Mouse (Mus musculus) forebrain, embryonic 16.5 days (tissue): ENCODE data around the gene Rnf11. TPM values are rescaled to one million over a fixed set of nuclear protein-coding genes. Genes with fewer than 3 reads are reported as not detected.

Experiments used
- ATAC-seq: fragments of 200-750 bp; cut with Nextera tagmentation; 2 replicates; pipeline ENCODE4 v1.8.0; 2017; ENCODE audit warnings: mild to moderate bottlenecking, moderate library complexity
- H3K27ac ChIP-seq: fragments of 300-500 bp; sonication (generic); 2 replicates; pipeline ENCODE4 v1.5.1; 2014; ENCODE audit warnings: low read length, control low read depth
- H3K27me3 ChIP-seq: fragments of 300-500 bp; sonication (generic); replicated peaks from 2 replicates; pipeline ENCODE4 v1.6.1; 2014; ENCODE audit warnings: low read length; ENCODE audit not compliant: control insufficient read depth, insufficient read depth
- H3K36me3 ChIP-seq: fragments of 300-500 bp; sonication (generic); 2 replicates; pipeline ENCODE4 v1.6.1; 2014; ENCODE audit not compliant: control insufficient read depth, insufficient read depth
- H3K4me1 ChIP-seq: fragments of 300-500 bp; sonication (generic); replicated peaks from 2 replicates; pipeline ENCODE4 v1.6.1; 2014; ENCODE audit warnings: low read length; ENCODE audit not compliant: control insufficient read depth, insufficient read depth
- H3K4me2 ChIP-seq: fragments of 300-500 bp; sonication (generic); 2 replicates; pipeline ENCODE4 v1.6.1; 2014; ENCODE audit warnings: mild to moderate bottlenecking, low read length, control low read depth
- H3K4me3 ChIP-seq: fragments of 300-500 bp; sonication (generic); replicated peaks from 2 replicates; pipeline ENCODE4 v1.5.1; 2014; ENCODE audit warnings: mild to moderate bottlenecking, low read length, control low read depth
- H3K9ac ChIP-seq: fragments of 300-500 bp; sonication (generic); replicated peaks from 2 replicates; pipeline ENCODE4 v1.6.1; 2014; ENCODE audit warnings: low read depth, low read length, control low read depth
- H3K9me3 ChIP-seq: fragments of 300-500 bp; sonication (generic); 2 replicates; pipeline ENCODE4 v1.6.1; 2016; ENCODE audit warnings: low read length; ENCODE audit not compliant: control insufficient read depth
- WGBS: fragments of 180-500 bp; shearing (Covaris S2); extraction: QIAGEN DNeasy Blood & Tissue Kit; methylation state at CpG from one replicate; pipeline ENCODE4 v1.1.7; 2014; 5-methylcytosine and 5-hydroxymethylcytosine counted together
- polyA plus RNA-seq: library from polyadenylated mRNA; unstranded; fragments of >200 nt; fragmentation: Nextera tagmentation; extraction: Ambion mirVana; gene quantifications from 2 replicates; pipeline ENCODE4 v1.2.1, GENCODE M21; 2015

Gene Rnf11
- polyA plus RNA-seq: 53.2 and 65.6 TPM in 2 replicates

DNA sequence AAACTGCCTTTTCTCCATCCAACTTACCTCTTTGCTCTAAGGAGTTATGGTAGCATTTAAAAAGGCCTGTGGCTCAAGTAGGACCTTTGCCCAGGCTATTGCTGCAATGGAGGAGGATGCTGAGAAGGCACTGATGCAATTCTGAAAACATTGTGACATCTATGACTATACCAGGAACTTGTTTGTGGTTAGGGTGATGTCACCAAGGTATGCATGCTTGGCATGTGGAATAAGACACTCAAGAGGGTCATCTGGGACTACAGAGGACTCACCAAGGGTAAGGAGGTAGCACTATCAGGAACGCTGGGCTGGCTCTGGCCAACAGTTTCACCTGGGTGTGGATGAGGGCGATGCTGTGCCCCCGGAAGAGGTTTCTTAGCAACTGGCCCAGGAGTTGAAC, at the start of gene Rnf11:
Gene Rnf11, minus strand, starts transcription at position 108 of the 400 bp plus-strand sequence.
- WGBS: 83% methylated on average over 3 of the region's 3 CpGs

DNA sequence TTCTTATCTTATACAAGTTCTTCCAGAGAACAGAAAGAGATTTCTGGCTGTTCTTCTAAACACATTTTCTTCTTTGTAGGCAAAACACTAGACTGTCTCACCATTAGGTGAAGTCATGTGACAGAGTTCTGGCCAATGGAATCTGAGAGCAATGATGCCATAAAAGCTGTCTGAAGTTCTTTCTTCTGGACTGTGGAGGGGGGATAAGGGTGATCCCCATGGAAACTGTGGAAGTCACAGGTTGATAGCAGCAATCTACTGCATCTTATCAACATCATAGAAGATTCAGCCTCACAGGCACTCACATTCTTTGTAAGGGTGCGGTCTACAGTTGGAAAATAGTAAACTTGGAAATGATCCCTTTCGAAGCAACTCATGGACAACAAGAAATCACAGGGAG, 46.6 kb upstream of the Rnf11 start, which contains the start of gene 4930522H14Rik:
Gene 4930522H14Rik, minus strand, starts transcription at position 187 of the 400 bp plus-strand sequence.
- no peaks in the 10 kb centered on the region for H3K27me3 ChIP-seq
- no peaks in the 10 kb centered on the region for H3K36me3 ChIP-seq
- H3K4me1 ChIP-seq: peaks cover 4% of the 10 kb centered on the region; the same call in 1 of the 2 replicates
- H3K9me3 ChIP-seq: no peaks in the 10 kb centered on the region
- H3K27ac ChIP-seq: no peak within 1 kb of the TSS
- no peak for ATAC-seq
- H3K9ac ChIP-seq: no peak within 1 kb of the TSS
- 99% methylated on average over 2 of the region's 2 CpGs for WGBS
- H3K4me2 ChIP-seq: peak within 1 kb of the TSS; percentile 13; the same call in 1 of the 2 replicates
- no peak within 1 kb of the TSS for H3K4me3 ChIP-seq

More for the DNA sequence above, at the start of gene Rnf11:
- H3K4me2 ChIP-seq: no peak within 1 kb of the TSS
- H3K9me3 ChIP-seq: no peaks in the 10 kb centered on the region
- no peaks in the 10 kb centered on the region for H3K36me3 ChIP-seq
- H3K27ac ChIP-seq: no peak within 1 kb of the TSS
- H3K4me1 ChIP-seq: no peaks in the 10 kb centered on the region
- H3K9ac ChIP-seq: no peak within 1 kb of the TSS
- no peak for ATAC-seq
- no peaks in the 10 kb centered on the region for H3K27me3 ChIP-seq
- H3K4me3 ChIP-seq: no peak within 1 kb of the TSS

- Histone ChIP-seq H3K9ac (no peak overlapping the region), H3K27me3 (no peaks in the 10 kb centered on the region), H3K27ac (no peak overlapping the region), H3K4me1 (peaks cover 4% of the 10 kb centered on the region; the same call in 1 of the 2 replicates), H3K4me2 (peak overlapping the region; percentile 13; the same call in 1 of the 2 replicates), H3K36me3 (no peaks in the 10 kb centered on the region), H3K9me3 (no peaks in the 10 kb centered on the region), H3K4me3 (no peak overlapping the region)
- ATAC-seq: no peak
- 14% methylated on average over 15 of the region's 15 CpGs for WGBS
These were observed 45.8 kb upstream of the Rnf11 start for GRCm38 (mm10) chr4:109530245-109530816.

DNA sequence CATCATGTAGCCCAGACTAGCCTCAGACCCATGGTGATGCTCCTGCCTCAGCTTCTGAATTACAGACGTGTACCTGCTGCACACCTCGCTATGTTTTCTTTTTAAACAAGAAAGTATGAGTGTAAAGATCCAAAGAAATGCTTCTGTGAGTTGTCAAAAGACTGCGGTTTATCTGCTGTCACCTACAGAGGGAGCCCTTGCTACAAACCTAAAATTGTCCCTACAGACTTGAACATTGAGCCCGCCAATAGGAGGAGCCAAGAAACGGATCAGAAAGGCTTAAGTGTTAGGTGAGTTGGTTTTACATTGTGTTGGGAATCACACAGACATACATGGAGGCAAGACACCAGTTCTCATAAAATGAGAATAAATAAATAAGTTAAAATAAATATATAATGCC, 20.4 kb upstream of the Rnf11 start:
- Histone ChIP-seq H3K27me3 (no peaks in the 10 kb centered on the region), H3K4me2 (no peak overlapping the region), H3K36me3 (no peaks in the 10 kb centered on the region), H3K27ac (no peak overlapping the region), H3K9ac (no peak overlapping the region), H3K9me3 (no peaks in the 10 kb centered on the region), H3K4me1 (no peaks in the 10 kb centered on the region), H3K4me3 (no peak overlapping the region)
- ATAC-seq: no peak
- WGBS: 3% methylated on average over 5 of the region's 5 CpGs

- H3K4me1 ChIP-seq: no peaks in the 10 kb centered on the region
- H3K36me3 ChIP-seq: no peaks in the 10 kb centered on the region
- 87% methylated on average over 11 of the region's 11 CpGs for WGBS
- no peak overlapping the region for H3K27ac ChIP-seq
- no peak for ATAC-seq
- no peak overlapping the region for H3K9ac ChIP-seq
- H3K9me3 ChIP-seq: no peaks in the 10 kb centered on the region
- H3K4me2 ChIP-seq: no peak overlapping the region
- H3K27me3 ChIP-seq: no peaks in the 10 kb centered on the region
- H3K4me3 ChIP-seq: no peak overlapping the region
These were observed 13.9 kb upstream of the Rnf11 start for GRCm38 (mm10) chr4:109498476-109498875.

GRCm38 (mm10) chr4:109493581-109493980, 9.1 kb upstream of the Rnf11 start:
- no peak overlapping the region for H3K9ac ChIP-seq
- no peak for ATAC-seq

DNA sequence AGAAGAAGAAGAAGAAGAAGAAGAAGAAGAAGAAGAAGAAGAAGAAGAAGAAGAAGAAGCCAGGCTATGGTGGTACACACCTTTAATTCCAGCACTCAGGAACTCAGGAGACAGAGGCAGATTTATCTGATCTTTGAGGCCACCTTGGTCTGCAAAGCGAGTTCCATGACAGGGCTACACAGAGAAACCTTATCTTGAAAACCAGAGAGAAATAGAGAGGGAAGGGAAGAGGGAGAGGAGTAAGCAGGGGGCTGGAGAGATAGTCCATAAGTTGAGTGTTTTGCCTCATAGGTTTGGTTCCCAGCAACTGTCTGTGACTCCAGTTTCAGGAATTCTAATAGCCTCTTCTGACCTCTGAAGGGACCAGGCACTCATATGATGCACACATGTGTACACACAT, 4.3 kb upstream of the Rnf11 start:
- Histone ChIP-seq H3K4me2 (no peak overlapping the region), H3K9me3 (peaks cover 3% of the 10 kb centered on the region; the same call in 1 of the 2 replicates), H3K27me3 (no peaks in the 10 kb centered on the region), H3K9ac (no peak overlapping the region), H3K27ac (no peak overlapping the region), H3K36me3 (no peaks in the 10 kb centered on the region), H3K4me1 (no peaks in the 10 kb centered on the region), H3K4me3 (no peak overlapping the region)
- no peak for ATAC-seq
- 82% methylated on average over 1 of the region's 1 CpGs for WGBS

More at GRCm38 (mm10) chr4:109493581-109493980, 9.1 kb upstream of the Rnf11 start:
- H3K27me3 ChIP-seq: no peaks in the 10 kb centered on the region
- no peak overlapping the region for H3K4me2 ChIP-seq
- no peaks in the 10 kb centered on the region for H3K36me3 ChIP-seq
- peaks cover 3% of the 10 kb centered on the region; the same call in 1 of the 2 replicates for H3K9me3 ChIP-seq
- no peak overlapping the region for H3K4me3 ChIP-seq
- H3K27ac ChIP-seq: no peak overlapping the region
- H3K4me1 ChIP-seq: no peaks in the 10 kb centered on the region

DNA sequence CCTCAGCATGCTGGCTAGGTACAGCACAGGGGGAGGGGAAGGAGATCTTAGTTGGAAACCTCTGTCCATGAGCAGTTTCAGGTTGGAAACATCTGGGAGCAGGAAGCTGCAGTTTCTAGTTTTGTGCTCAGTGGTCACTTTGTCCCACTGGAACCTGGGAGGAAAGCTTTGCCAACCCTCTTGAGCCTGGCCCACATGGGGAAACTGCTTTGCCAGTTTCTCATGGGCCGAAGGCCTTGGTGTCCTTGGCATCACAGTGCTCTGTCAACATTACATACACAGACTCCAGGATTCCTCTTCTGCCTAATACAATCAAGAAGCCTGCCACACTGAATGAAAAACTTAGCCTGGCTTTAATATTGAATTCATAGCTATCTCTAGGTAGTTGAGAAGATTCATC, 1.8 kb downstream of the Rnf11 start:
- Histone ChIP-seq H3K36me3 (no peaks in the 10 kb centered on the region), H3K4me1 (no peaks in the 10 kb centered on the region), H3K4me2 (no peak overlapping the region), H3K9me3 (no peaks in the 10 kb centered on the region), H3K9ac (no peak overlapping the region), H3K27me3 (no peaks in the 10 kb centered on the region), H3K27ac (no peak overlapping the region), H3K4me3 (no peak overlapping the region)
- WGBS: 89% methylated on average over 1 of the region's 1 CpGs
- ATAC-seq: no peak

GRCm38 (mm10) chr4:109481424-109481823, 3.1 kb downstream of the Rnf11 start:
- no peaks in the 10 kb centered on the region for H3K36me3 ChIP-seq
- no peak overlapping the region for H3K27ac ChIP-seq
- H3K27me3 ChIP-seq: no peaks in the 10 kb centered on the region
- ATAC-seq: no peak
- H3K9ac ChIP-seq: no peak overlapping the region
- H3K4me3 ChIP-seq: no peak overlapping the region
- H3K4me2 ChIP-seq: no peak overlapping the region
- no peaks in the 10 kb centered on the region for H3K4me1 ChIP-seq
- 88% methylated on average over 2 of the region's 2 CpGs for WGBS
- no peaks in the 10 kb centered on the region for H3K9me3 ChIP-seq
